Mouse (Mus musculus) brain, embryonic 14.5 days (tissue): ENCODE results near the gene Mcee. TPM values are rescaled to one million over a fixed set of nuclear protein-coding genes. Genes with fewer than 3 reads are reported as not detected.
A peak's percentile ranks its signal among the peaks of the same experiment; 100 is the strongest.

Experiments
- DNase-seq: peaks from one replicate; pipeline ENCODE4 v3.0.0-alpha.2; 2011; ENCODE audit warnings: low read depth
- CTCF ChIP-seq: fragments of 200-500 bp; IDR thresholded peaks from 2 replicates; pipeline ENCODE4 v1.5.1; 2012; ENCODE audit warnings: inconsistent platforms, mild to moderate bottlenecking, moderate library complexity, borderline replicate concordance; ENCODE audit not compliant: insufficient read depth, insufficient read length; ENCODE audit errors: extremely low read depth
- POLR2A ChIP-seq: fragments of 200-500 bp; IDR thresholded peaks from 2 replicates; pipeline ENCODE4 v1.6.1; 2012; ENCODE audit warnings: mild to moderate bottlenecking, inconsistent platforms, borderline replicate concordance; ENCODE audit not compliant: poor library complexity, insufficient read depth, insufficient read length, severe bottlenecking; ENCODE audit errors: extremely low read depth
- polyA plus RNA-seq: library from polyadenylated mRNA; depleted of rRNA; stranded (reverse); fragments of >200 nt; gene quantifications from 2 replicates; pipeline ENCODE4 v1.2.3, GENCODE M21; 2012; rRNA removed

The Mcee gene
- polyA plus RNA-seq, 1 experiment, result 23.7 TPM

- peak; percentile 38 for DNase-seq
- TF ChIP-seq CTCF (no peak), POLR2A (no peak)
Measured at GRCm38 (mm10) chr7:64439595-64440518, 47.5 kb downstream of the Mcee start.

- no peak for TF ChIP-seq POLR2A
- no peak for TF ChIP-seq CTCF
- peak; percentile 20 for DNase-seq
Measured at GRCm38 (mm10) chr7:64440519-64440918, 48.1 kb downstream of the Mcee start.

GRCm38 (mm10) chr7:64450631-64451030, 58.2 kb downstream of the Mcee start:
- peak; percentile 80 for DNase-seq
- TF ChIP-seq CTCF (no peak), POLR2A (no peak)

GRCm38 (mm10) chr7:64451441-64451840, 59.0 kb downstream of the Mcee start:
- TF ChIP-seq POLR2A (no peak), CTCF (no peak)
- DNase-seq, result peak; percentile 91

- TF ChIP-seq POLR2A, result no peak
- TF ChIP-seq CTCF, result no peak
- no peak for DNase-seq
Measured at GRCm38 (mm10) chr7:64451861-64452382, 59.5 kb downstream of the Mcee start.

- peak; percentile 73 for DNase-seq
- TF ChIP-seq POLR2A (no peak), CTCF (no peak)
Measured at GRCm38 (mm10) chr7:64452471-64453222, 60.2 kb downstream of the Mcee start.

GRCm38 (mm10) chr7:64456176-64456575, 63.8 kb downstream of the Mcee start:
- TF ChIP-seq POLR2A, result no peak
- no peak for TF ChIP-seq CTCF
- peak; percentile 15 for DNase-seq

GRCm38 (mm10) chr7:64456676-64457075, 64.3 kb downstream of the Mcee start:
- peak; percentile 30 for DNase-seq

GRCm38 (mm10) chr7:64457811-64458210, 65.4 kb downstream of the Mcee start:
- no peak for DNase-seq
- no peak for TF ChIP-seq CTCF
- no peak for TF ChIP-seq POLR2A

More at GRCm38 (mm10) chr7:64456676-64457075, 64.3 kb downstream of the Mcee start:
- TF ChIP-seq POLR2A, result no peak
- no peak for TF ChIP-seq CTCF

Other genes starting within 250 kb of the Mcee start
- 0.20 and 0.31 TPM in 2 replicates for gene Trpm1, start 238.8 kb upstream of the Mcee start, polyA plus RNA-seq
- gene Mtmr10, start 105.0 kb upstream of the Mcee start, polyA plus RNA-seq, result 6.8 and 10.0 TPM in 2 replicates
- gene Fan1, start 18.5 kb upstream of the Mcee start, polyA plus RNA-seq, result 3.4 and 4.5 TPM in 2 replicates
- 9.3 and 12.9 TPM in 2 replicates for gene Mphosph10, start 339 bp upstream of the Mcee start, polyA plus RNA-seq
- 152 and 182 TPM in 2 replicates for gene Apba2, start 109.1 kb downstream of the Mcee start, polyA plus RNA-seq